Mouse (Mus musculus) embryonic facial prominence, embryonic 10.5 days (tissue): ENCODE measurements around the gene Npas4. TPM values are rescaled to one million over a fixed set of nuclear protein-coding genes. Genes with fewer than 3 reads are reported as not detected.
A peak's percentile ranks its signal among the peaks of the same experiment; 100 is the strongest.

Experiments used
- DNase-seq: peaks from one replicate; pipeline ENCODE4 v3.0.0-alpha.2; 2017; ENCODE audit warnings: low spot score
- H3K27ac ChIP-seq: fragments of 300-500 bp; sonication (generic); replicated peaks from 2 replicates; pipeline ENCODE4 v1.5.1; 2016; ENCODE audit warnings: mild to moderate bottlenecking
- H3K27me3 ChIP-seq: fragments of 300-500 bp; sonication (generic); replicated peaks from 2 replicates; pipeline ENCODE4 v1.6.1; 2016; ENCODE audit warnings: low read depth, mild to moderate bottlenecking; ENCODE audit not compliant: poor library complexity, severe bottlenecking
- H3K36me3 ChIP-seq: fragments of 300-500 bp; sonication (generic); replicated peaks from 2 replicates; pipeline ENCODE4 v1.6.1; 2016; ENCODE audit warnings: mild to moderate bottlenecking, moderate library complexity
- H3K4me1 ChIP-seq: fragments of 300-500 bp; sonication (generic); 2 replicates; pipeline ENCODE4 v1.6.1; 2016
- H3K4me3 ChIP-seq: fragments of 300-500 bp; sonication (generic); 2 replicates; pipeline ENCODE4 v1.5.1; 2016; ENCODE audit warnings: mild to moderate bottlenecking, moderate library complexity
- H3K9me3 ChIP-seq: fragments of 300-500 bp; sonication (generic); 2 replicates; pipeline ENCODE4 v1.6.1; 2016; ENCODE audit warnings: mild to moderate bottlenecking
- WGBS: fragments of 180-500 bp; shearing (Covaris S2); methylation state at CpG from one replicate; pipeline ENCODE4 v1.1.7; 2016; 5-methylcytosine and 5-hydroxymethylcytosine counted together
- polyA plus RNA-seq: library from polyadenylated mRNA; unstranded; fragments of >200 nt; fragmentation: Nextera tagmentation; extraction: Ambion mirVana; gene quantifications from 2 replicates; pipeline ENCODE4 v1.2.1, GENCODE M21; 2016

Gene Npas4
- not detected in 2 replicates for polyA plus RNA-seq

- peak within 1 kb of the TSS; percentile 40 for H3K4me3 ChIP-seq
- H3K27ac ChIP-seq, result no peak within 1 kb of the TSS
- H3K27me3 ChIP-seq, result peaks cover 80% of the 10 kb centered on the region
- H3K36me3 ChIP-seq, result no peaks in the 10 kb centered on the region
- DNase-seq, result no peak
- peaks cover 11% of the 10 kb centered on the region for H3K4me1 ChIP-seq
- H3K9me3 ChIP-seq, result no peaks in the 10 kb centered on the region
- 16% methylated on average over 4 of the region's 4 CpGs for WGBS
Observed at GRCm38 (mm10) chr19:4990256-4990625, at the start of gene Npas4. Gene Npas4, minus strand, starts transcription at chr19:4990316.

- 15% methylated on average over 41 of the region's 41 CpGs for WGBS
- no peaks in the 10 kb centered on the region for H3K9me3 ChIP-seq
- peak; percentile 24 for DNase-seq
- peaks cover 19% of the 10 kb centered on the region for H3K36me3 ChIP-seq
- peaks cover 7% of the 10 kb centered on the region; the same call in 1 of the 2 replicates for H3K27me3 ChIP-seq
- H3K4me1 ChIP-seq, result peaks cover 45% of the 10 kb centered on the region
- peak overlapping the region; percentile 95 for H3K27ac ChIP-seq
- peak overlapping the region; percentile 95 for H3K4me3 ChIP-seq
Observed at GRCm38 (mm10) chr19:5039301-5040114, 49.4 kb upstream of the Npas4 start.

GRCm38 (mm10) chr19:5038709-5039156 is 48.6 kb upstream of the Npas4 start, which contains the start of the genes B4gat1 and AC124502.3:
Gene B4gat1, plus strand, starts transcription at chr19:5038826.
Gene AC124502.3, plus strand, starts transcription at chr19:5038891.
- Histone ChIP-seq H3K36me3 (peaks cover 12% of the 10 kb centered on the region), H3K27me3 (peaks cover 7% of the 10 kb centered on the region; the same call in 1 of the 2 replicates), H3K9me3 (no peaks in the 10 kb centered on the region), H3K27ac (peak within 1 kb of the TSS; percentile 95), H3K4me3 (peak within 1 kb of the TSS; percentile 95), H3K4me1 (peaks cover 45% of the 10 kb centered on the region)
- WGBS, result under 1% methylated on average over 44 of the region's 44 CpGs
- DNase-seq, result peak; percentile 94

- WGBS, result 6% methylated on average over 32 of the region's 32 CpGs
- Histone ChIP-seq H3K4me3 (peak overlapping the region; percentile 95), H3K27ac (peak overlapping the region; percentile 95), H3K4me1 (peaks cover 45% of the 10 kb centered on the region), H3K27me3 (peaks cover 7% of the 10 kb centered on the region; the same call in 1 of the 2 replicates), H3K36me3 (peaks cover 4% of the 10 kb centered on the region; the same call in 1 of the 2 replicates), H3K9me3 (no peaks in the 10 kb centered on the region)
- peak; percentile 90 for DNase-seq
Observed at GRCm38 (mm10) chr19:5037678-5038571, 47.8 kb upstream of the Npas4 start.

- peaks cover 10% of the 10 kb centered on the region for H3K36me3 ChIP-seq
- no peaks in the 10 kb centered on the region for H3K9me3 ChIP-seq
- H3K4me1 ChIP-seq, result peaks cover 33% of the 10 kb centered on the region
- 82% methylated on average over 4 of the region's 4 CpGs for WGBS
- no peak for DNase-seq
- no peak overlapping the region for H3K4me3 ChIP-seq
- H3K27ac ChIP-seq, result no peak overlapping the region
- H3K27me3 ChIP-seq, result peaks cover 7% of the 10 kb centered on the region; the same call in 1 of the 2 replicates
Observed at GRCm38 (mm10) chr19:5036577-5036976, 46.5 kb upstream of the Npas4 start.

- H3K36me3 ChIP-seq, result peaks cover 49% of the 10 kb centered on the region
- H3K4me1 ChIP-seq, result peaks cover 6% of the 10 kb centered on the region
- no peak overlapping the region for H3K4me3 ChIP-seq
- WGBS, result 80% methylated on average over 3 of the region's 3 CpGs
- DNase-seq, result no peak
- H3K9me3 ChIP-seq, result no peaks in the 10 kb centered on the region
- H3K27ac ChIP-seq, result no peak overlapping the region
- no peaks in the 10 kb centered on the region for H3K27me3 ChIP-seq
Observed at GRCm38 (mm10) chr19:5032686-5033085, 42.6 kb upstream of the Npas4 start.

GRCm38 (mm10) chr19:5026111-5026510 is 36.0 kb upstream of the Npas4 start:
- DNase-seq, result no peak
- 89% methylated on average over 8 of the region's 8 CpGs for WGBS
- peaks cover 54% of the 10 kb centered on the region for H3K36me3 ChIP-seq
- H3K4me3 ChIP-seq, result no peak overlapping the region
- peaks cover 18% of the 10 kb centered on the region for H3K4me1 ChIP-seq
- no peaks in the 10 kb centered on the region for H3K27me3 ChIP-seq
- H3K27ac ChIP-seq, result no peak overlapping the region
- H3K9me3 ChIP-seq, result no peaks in the 10 kb centered on the region

GRCm38 (mm10) chr19:5023621-5024479 is 33.7 kb upstream of the Npas4 start, which contains the start of gene Slc29a2:
Gene Slc29a2, plus strand, starts transcription at chr19:5023860.
- Histone ChIP-seq H3K27ac (peak within 1 kb of the TSS; percentile 91), H3K27me3 (no peaks in the 10 kb centered on the region), H3K4me1 (peaks cover 18% of the 10 kb centered on the region), H3K36me3 (peaks cover 31% of the 10 kb centered on the region), H3K9me3 (no peaks in the 10 kb centered on the region), H3K4me3 (peak within 1 kb of the TSS; percentile 73)
- WGBS, result under 1% methylated on average over 62 of the region's 62 CpGs
- DNase-seq, result peak; percentile 96

- 93% methylated on average over 2 of the region's 2 CpGs for WGBS
- Histone ChIP-seq H3K27me3 (no peaks in the 10 kb centered on the region), H3K4me1 (peaks cover 23% of the 10 kb centered on the region), H3K9me3 (no peaks in the 10 kb centered on the region), H3K36me3 (peaks cover 7% of the 10 kb centered on the region), H3K4me3 (no peak overlapping the region), H3K27ac (no peak overlapping the region)
- no peak for DNase-seq
Observed at GRCm38 (mm10) chr19:5021416-5021815, 31.3 kb upstream of the Npas4 start.

GRCm38 (mm10) chr19:5018191-5018590 is 28.1 kb upstream of the Npas4 start:
- Histone ChIP-seq H3K9me3 (no peaks in the 10 kb centered on the region), H3K27ac (no peak overlapping the region), H3K27me3 (no peaks in the 10 kb centered on the region), H3K36me3 (no peaks in the 10 kb centered on the region), H3K4me1 (peaks cover 13% of the 10 kb centered on the region), H3K4me3 (no peak overlapping the region)
- WGBS, result 73% methylated on average over 3 of the region's 3 CpGs
- DNase-seq, result no peak

- Histone ChIP-seq H3K27me3 (no peaks in the 10 kb centered on the region), H3K4me3 (no peak overlapping the region), H3K27ac (no peak overlapping the region), H3K36me3 (no peaks in the 10 kb centered on the region), H3K4me1 (peaks cover 12% of the 10 kb centered on the region), H3K9me3 (no peaks in the 10 kb centered on the region)
- DNase-seq, result no peak
- WGBS, result 84% methylated on average over 4 of the region's 4 CpGs
Observed at GRCm38 (mm10) chr19:5017611-5018010, 27.5 kb upstream of the Npas4 start.
